Mouse (Mus musculus) stomach, embryonic 15.5 days (tissue): ENCODE measurements around the gene Macrod1. TPM values are rescaled to one million over a fixed set of nuclear protein-coding genes. Genes with fewer than 3 reads are reported as not detected.
"Not testable (repeated sequence)": the region's sequence is repeated elsewhere in the genome, so short reads cannot be mapped to it uniquely, and the experiment has no call there.

ENCODE experiments used
- ATAC-seq: fragments of 200-750 bp; cut with Nextera tagmentation; 2 replicates; pipeline ENCODE4 v1.8.0; 2017; ENCODE audit warnings: low read depth, moderate number of reproducible peaks, moderate TSS enrichment; ENCODE audit not compliant: insufficient read depth, low FRiP score
- H3K27ac ChIP-seq: fragments of 300-500 bp; sonication (generic); 2 replicates; pipeline ENCODE4 v1.5.1; 2015; ENCODE audit warnings: mild to moderate bottlenecking, inconsistent platforms
- H3K27me3 ChIP-seq: fragments of 300-500 bp; sonication (generic); replicated peaks from 2 replicates; pipeline ENCODE4 v1.6.1; 2015; ENCODE audit warnings: inconsistent platforms
- H3K36me3 ChIP-seq: fragments of 300-500 bp; sonication (generic); 2 replicates; pipeline ENCODE4 v1.6.1; 2015; ENCODE audit warnings: inconsistent platforms
- H3K4me1 ChIP-seq: fragments of 300-500 bp; sonication (generic); 2 replicates; pipeline ENCODE4 v1.6.1; 2015; ENCODE audit warnings: inconsistent platforms
- H3K4me2 ChIP-seq: fragments of 300-500 bp; sonication (generic); 2 replicates; pipeline ENCODE4 v1.6.1; 2015; ENCODE audit warnings: mild to moderate bottlenecking, inconsistent platforms
- H3K4me3 ChIP-seq: fragments of 300-500 bp; sonication (generic); replicated peaks from 2 replicates; pipeline ENCODE4 v1.5.1; 2015; ENCODE audit warnings: inconsistent platforms
- H3K9ac ChIP-seq: fragments of 300-500 bp; sonication (generic); 2 replicates; pipeline ENCODE4 v1.6.1; 2015; ENCODE audit warnings: inconsistent platforms
- H3K9me3 ChIP-seq: fragments of 300-500 bp; sonication (generic); 2 replicates; pipeline ENCODE4 v1.6.1; 2016; ENCODE audit warnings: inconsistent platforms
- WGBS: fragments of 180-500 bp; shearing (Covaris S2); methylation state at CpG from one replicate; pipeline ENCODE4 v1.1.7; 2015; 5-methylcytosine and 5-hydroxymethylcytosine counted together
- polyA plus RNA-seq: library from polyadenylated mRNA; unstranded; fragments of >200 nt; fragmentation: Nextera tagmentation; extraction: Ambion mirVana; gene quantifications from 2 replicates; pipeline ENCODE4 v1.2.1, GENCODE M21; 2015

Macrod1 gene
- polyA plus RNA-seq, 1 experiment from 2014 or later: 13.3 TPM

DNA sequence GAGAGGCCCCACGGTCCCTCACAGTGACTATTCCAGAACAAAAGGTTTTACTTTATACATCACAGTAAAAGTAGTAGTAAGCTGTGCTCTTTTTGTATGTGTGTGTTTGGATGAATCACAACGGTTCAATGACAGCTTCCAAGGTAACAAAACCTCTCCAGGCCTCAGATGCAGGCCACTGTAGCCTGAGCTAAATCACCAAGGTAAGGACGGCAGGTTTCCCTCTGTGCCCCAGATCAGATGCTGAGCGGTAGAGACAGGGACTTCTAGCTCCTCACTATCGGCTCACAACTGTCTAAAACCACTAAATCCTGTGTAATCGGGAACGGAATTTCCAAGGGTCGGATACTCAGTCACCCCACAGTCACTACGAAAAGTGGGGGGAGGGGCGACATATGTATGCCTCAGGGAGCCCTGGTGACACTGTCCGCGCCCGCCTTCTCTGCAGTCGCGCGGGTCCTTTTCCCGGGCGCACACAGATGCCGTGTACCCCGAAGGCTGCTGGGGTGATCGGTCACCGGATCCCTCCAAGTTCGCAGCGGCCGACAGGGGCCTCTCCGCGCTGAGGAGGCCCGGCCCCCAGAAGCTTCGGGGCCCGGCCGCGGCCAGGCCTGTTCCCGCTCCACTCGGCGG is 17.4 kb upstream of the Macrod1 start:
- peaks cover 16% of the 10 kb centered on the region for H3K4me1 ChIP-seq
- 1% methylated on average over 35 of the region's 35 CpGs for WGBS
- H3K36me3 ChIP-seq: peaks cover 8% of the 10 kb centered on the region
- H3K27me3 ChIP-seq: no peaks in the 10 kb centered on the region
- H3K4me3 ChIP-seq: peak overlapping the region; percentile 84
- H3K9me3 ChIP-seq: no peaks in the 10 kb centered on the region
- peak; percentile 1; the same call in 1 of the 2 replicates for ATAC-seq
- H3K27ac ChIP-seq: peak overlapping the region; percentile 84
- peak overlapping the region; percentile 62 for H3K4me2 ChIP-seq
- peak overlapping the region; percentile 94 for H3K9ac ChIP-seq

DNA sequence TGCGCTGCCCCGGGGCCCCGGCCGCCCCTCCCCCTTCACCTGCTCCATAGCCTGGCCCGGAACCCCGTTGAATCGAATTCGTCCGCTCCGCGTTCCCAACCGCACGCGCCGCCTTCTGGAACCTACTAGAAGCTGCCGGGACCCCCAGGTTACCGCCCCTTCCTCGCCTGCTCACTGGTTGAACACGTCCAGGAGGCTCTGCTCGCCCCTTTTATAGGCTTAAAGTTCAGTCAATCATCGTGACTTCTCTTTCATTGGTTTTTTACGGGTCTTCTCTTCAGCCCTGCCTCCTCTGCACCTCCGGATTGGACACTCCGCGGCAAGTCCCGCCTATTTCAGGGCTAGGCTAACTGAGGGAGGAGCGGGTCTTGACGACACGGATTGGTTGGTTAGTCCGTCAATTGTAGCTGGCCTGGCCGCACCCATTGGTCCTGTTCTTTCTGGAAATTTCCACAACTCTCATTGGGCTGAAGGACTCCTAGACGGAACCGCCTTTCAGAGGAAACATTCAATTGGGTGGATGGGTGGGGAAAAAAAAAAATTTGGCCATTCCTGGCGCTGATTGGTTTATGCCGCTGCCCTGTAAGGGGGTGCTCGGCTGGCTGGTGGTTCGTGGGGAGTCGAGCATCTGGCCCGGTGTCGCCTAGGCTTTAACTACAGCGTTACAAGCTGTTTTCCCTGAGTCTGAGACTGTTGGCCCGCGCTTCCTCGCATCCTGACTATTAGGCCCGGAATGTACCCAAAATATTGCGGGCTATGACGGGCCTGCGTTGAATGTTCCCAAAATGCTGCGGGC is 16.6 kb upstream of the Macrod1 start, which contains the start of gene Stip1:
Stip1 (minus strand) TSS at position 127 of the 796 bp plus-strand sequence.
- H3K4me2 ChIP-seq: peak within 1 kb of the TSS; percentile 88
- H3K4me3 ChIP-seq: peak within 1 kb of the TSS; percentile 84
- peaks cover 16% of the 10 kb centered on the region for H3K4me1 ChIP-seq
- peak within 1 kb of the TSS; percentile 94 for H3K9ac ChIP-seq
- ATAC-seq: peak; percentile 99
- peaks cover 4% of the 10 kb centered on the region; the same call in 1 of the 2 replicates for H3K36me3 ChIP-seq
- under 1% methylated on average over 49 of the region's 49 CpGs for WGBS
- no peaks in the 10 kb centered on the region for H3K9me3 ChIP-seq
- peak within 1 kb of the TSS; percentile 96 for H3K27ac ChIP-seq
- no peaks in the 10 kb centered on the region for H3K27me3 ChIP-seq

DNA sequence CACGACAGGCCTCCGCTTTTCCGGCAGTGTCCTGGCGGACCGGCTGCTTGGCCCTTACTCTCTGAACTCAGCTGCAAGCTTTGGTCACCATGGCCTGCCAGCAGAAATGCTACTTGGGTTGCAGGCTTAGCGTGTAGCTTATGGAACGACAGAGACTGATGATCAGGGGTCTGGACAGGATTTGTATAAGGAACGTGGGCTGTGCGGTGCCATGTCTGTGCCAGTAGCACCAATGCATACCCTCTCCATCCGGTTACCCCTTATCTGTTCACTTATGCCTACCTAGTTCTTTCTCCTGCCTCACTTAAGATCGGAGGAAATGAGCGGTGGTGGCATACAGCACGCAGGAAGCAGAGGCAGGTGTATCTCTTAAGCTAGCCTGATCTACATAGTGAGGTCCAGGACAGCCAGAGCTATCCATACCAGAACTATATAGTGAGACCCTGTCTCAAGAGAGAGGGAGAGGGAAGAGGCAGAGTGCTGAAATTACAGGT is 15.9 kb upstream of the Macrod1 start:
- Histone ChIP-seq H3K9me3 (no peaks in the 10 kb centered on the region), H3K36me3 (no peaks in the 10 kb centered on the region), H3K4me2 (peak overlapping the region; percentile 88), H3K9ac (peak overlapping the region; percentile 81), H3K27ac (peak overlapping the region; percentile 96), H3K4me3 (peak overlapping the region; percentile 57), H3K4me1 (peaks cover 16% of the 10 kb centered on the region), H3K27me3 (no peaks in the 10 kb centered on the region)
- 13% methylated on average over 13 of the region's 13 CpGs for WGBS
- ATAC-seq: no peak

DNA sequence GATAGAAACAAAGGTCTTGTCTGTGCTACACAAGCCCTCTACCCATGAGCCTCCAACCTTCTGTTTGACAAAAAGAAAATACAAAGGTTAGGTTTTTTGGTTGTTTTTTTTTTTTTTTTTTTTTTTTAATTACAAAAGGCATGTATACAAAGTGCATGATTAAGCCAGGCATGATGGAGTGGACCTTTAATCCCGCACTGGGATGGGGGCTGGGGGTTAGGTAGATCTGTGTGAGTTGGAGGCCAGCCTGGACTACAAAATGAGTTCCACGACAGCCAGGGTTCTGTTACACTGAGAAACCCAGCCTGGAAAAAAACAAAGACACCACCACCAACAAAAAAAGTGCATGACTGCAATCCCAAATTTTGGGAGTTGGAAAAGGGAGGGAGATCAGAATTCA is 15.4 kb upstream of the Macrod1 start:
- Histone ChIP-seq H3K4me3 (peak overlapping the region; percentile 57), H3K4me1 (peaks cover 16% of the 10 kb centered on the region), H3K27me3 (no peaks in the 10 kb centered on the region), H3K4me2 (peak overlapping the region; percentile 88), H3K9me3 (no peaks in the 10 kb centered on the region), H3K27ac (peak overlapping the region; percentile 96), H3K9ac (no peak overlapping the region), H3K36me3 (no peaks in the 10 kb centered on the region)
- 93% methylated on average over 2 of the region's 2 CpGs for WGBS
- no peak for ATAC-seq

DNA sequence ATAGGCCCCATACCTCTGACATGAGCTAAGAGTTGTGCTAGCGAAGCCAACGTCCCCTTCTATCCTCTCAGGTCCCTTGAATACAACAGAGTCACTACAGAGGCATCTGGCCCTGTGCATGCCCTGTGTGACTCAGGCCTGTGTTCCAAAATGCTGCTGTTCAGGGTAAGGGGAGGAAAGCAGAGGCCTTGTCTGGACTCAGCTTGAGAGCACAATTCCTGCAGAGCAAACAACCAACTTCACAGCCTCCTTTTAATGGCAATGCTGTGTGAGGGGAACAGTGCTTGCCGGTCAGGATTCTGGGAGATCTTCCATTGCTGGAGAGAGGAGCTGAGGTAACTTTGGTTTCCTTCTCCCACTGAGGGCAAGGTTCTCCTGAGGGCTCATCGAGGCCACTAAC is 12.3 kb upstream of the Macrod1 start:
- WGBS: 65% methylated on average over 4 of the region's 4 CpGs
- Histone ChIP-seq H3K4me1 (no peaks in the 10 kb centered on the region), H3K4me3 (no peak overlapping the region), H3K9me3 (no peaks in the 10 kb centered on the region), H3K27me3 (no peaks in the 10 kb centered on the region), H3K27ac (no peak overlapping the region), H3K9ac (no peak overlapping the region), H3K4me2 (no peak overlapping the region), H3K36me3 (no peaks in the 10 kb centered on the region)
- ATAC-seq: no peak

DNA sequence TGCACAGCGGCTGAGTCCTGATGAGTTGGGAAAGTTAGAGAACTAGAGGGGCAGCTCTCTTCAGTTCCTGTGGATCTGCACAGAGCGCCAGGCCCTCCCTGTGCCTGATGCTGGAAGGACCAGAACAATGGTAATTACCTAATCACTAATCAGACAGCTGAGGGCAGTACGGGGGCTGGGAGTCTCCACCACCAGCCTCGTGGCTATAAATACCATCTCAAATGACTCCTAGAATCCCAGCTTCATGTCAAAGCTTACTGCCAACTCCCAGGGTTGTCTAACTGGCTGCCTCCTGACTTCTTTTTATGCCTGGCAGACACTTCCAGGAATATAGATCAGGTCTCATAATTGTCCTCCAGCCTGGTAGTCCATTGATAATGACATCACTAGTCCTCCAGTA is 11.9 kb upstream of the Macrod1 start:
- no peaks in the 10 kb centered on the region for H3K9me3 ChIP-seq
- H3K4me1 ChIP-seq: no peaks in the 10 kb centered on the region
- H3K9ac ChIP-seq: no peak overlapping the region
- no peak overlapping the region for H3K4me2 ChIP-seq
- no peak overlapping the region for H3K4me3 ChIP-seq
- no peaks in the 10 kb centered on the region for H3K27me3 ChIP-seq
- no peaks in the 10 kb centered on the region for H3K36me3 ChIP-seq
- no peak for ATAC-seq
- 43% methylated on average over 4 of the region's 4 CpGs for WGBS
- H3K27ac ChIP-seq: no peak overlapping the region

DNA sequence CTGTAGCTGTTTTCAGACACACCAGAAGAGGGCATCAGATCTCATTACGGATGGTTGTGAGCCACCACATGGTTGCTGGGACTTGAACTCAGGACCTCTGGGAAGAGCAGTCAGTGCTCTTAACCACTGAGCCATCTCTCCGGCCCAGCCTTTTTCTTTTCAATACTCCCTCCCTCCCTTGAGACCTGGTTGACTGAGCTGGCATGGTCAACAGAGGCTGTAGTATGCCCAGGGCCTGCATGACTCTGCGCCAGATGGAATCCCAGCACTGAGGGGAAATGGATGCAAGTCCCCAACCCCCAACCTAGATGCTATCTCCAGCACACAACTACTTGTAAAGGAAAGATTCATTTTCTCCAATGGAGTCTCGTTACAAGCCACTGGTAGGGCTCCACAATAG is 3.2 kb upstream of the Macrod1 start:
- not testable (repeated sequence) for H3K9me3 ChIP-seq, H3K9ac ChIP-seq, H3K27me3 ChIP-seq, H3K4me2 ChIP-seq, H3K4me3 ChIP-seq, ATAC-seq, H3K36me3 ChIP-seq, H3K27ac ChIP-seq
- WGBS: 90% methylated on average over 4 of the region's 4 CpGs
- H3K4me1 ChIP-seq: peaks cover 26% of the 10 kb centered on the region

DNA sequence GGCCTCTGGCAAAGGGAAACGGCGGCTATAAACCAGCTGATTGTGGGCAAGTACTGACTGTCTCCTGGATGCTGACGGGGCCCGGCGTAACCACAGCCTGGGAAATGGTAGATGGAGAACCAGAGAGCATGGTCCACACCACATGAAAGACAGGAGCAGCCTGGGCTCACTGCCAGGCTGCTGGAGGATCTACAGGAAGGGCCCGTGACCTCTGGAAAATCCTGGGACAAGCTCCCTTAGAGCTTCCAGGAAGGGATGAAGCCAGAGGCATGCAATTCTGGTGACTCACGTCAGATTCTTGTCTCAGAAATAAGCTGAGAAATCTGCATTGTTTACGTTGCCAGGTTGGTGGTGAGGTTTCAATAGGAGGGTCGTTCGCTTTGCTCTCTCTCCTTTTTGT is 1.8 kb upstream of the Macrod1 start:
- H3K4me3 ChIP-seq: no peak overlapping the region
- no peaks in the 10 kb centered on the region for H3K9me3 ChIP-seq
- H3K27me3 ChIP-seq: no peaks in the 10 kb centered on the region
- no peak overlapping the region for H3K27ac ChIP-seq
- no peak for ATAC-seq
- no peak overlapping the region for H3K4me2 ChIP-seq
- peaks cover 27% of the 10 kb centered on the region for H3K4me1 ChIP-seq
- no peak overlapping the region for H3K9ac ChIP-seq
- 53% methylated on average over 10 of the region's 10 CpGs for WGBS
- no peaks in the 10 kb centered on the region for H3K36me3 ChIP-seq

DNA sequence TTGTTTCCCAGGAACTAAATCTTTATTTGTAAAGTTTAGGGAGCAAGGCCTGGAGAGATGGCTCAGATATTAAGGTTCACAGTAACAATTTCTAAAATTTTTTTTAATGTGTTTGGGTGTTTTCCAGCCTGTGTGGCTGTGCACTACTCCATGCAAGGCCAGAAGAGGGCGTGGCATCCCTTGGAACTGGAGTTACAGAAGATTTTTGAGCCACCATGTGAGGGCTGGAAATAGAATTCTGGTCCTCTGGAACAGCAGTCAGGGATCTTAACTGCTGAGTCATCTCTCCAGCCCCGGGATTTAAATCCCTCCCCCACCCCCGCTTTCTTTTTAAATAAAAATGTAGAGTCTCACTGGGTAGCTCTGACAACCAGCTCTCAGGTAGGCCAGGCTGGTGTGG is 1.4 kb upstream of the Macrod1 start:
- no peak for ATAC-seq
- no peak overlapping the region for H3K9ac ChIP-seq
- WGBS: 34% methylated on average over 3 of the region's 3 CpGs
- peaks cover 27% of the 10 kb centered on the region for H3K4me1 ChIP-seq
- no peak overlapping the region for H3K4me2 ChIP-seq
- no peaks in the 10 kb centered on the region for H3K9me3 ChIP-seq
- no peak overlapping the region for H3K4me3 ChIP-seq
- no peaks in the 10 kb centered on the region for H3K36me3 ChIP-seq
- H3K27ac ChIP-seq: no peak overlapping the region
- no peaks in the 10 kb centered on the region for H3K27me3 ChIP-seq

DNA sequence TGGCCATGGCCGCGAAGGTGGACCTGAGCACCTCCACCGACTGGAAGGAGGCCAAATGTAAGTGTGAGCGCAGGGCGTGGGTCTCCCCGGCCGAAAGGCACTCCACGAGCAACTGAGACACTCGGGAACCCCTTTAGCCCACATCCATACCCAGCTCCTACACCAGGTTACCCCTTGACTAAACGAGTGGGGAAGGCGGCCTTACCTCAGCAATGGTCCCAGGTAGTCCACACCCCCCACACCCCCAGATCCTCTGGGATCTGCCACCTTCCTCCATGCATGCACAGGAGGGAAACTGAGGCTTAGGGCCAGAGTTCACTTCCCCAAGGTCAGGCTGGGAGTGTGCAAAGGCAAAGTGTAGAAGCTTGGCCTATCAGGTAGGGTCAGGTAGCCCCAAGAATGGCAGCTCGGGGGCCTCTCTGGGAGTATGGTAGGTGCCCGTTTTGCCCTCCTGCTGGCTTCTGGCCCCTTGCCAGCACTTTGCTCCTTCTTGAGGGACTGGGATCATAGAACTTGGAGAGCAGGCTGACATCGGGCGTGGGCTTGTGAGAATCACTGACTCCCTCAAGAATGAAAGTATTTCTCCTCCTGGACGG is 614 bp downstream of the Macrod1 start:
- Histone ChIP-seq H3K36me3 (no peaks in the 10 kb centered on the region), H3K9me3 (no peaks in the 10 kb centered on the region), H3K27ac (peak overlapping the region; percentile 76), H3K9ac (peak overlapping the region; percentile 50), H3K27me3 (no peaks in the 10 kb centered on the region), H3K4me3 (peak overlapping the region; percentile 71), H3K4me1 (peaks cover 27% of the 10 kb centered on the region), H3K4me2 (peak overlapping the region; percentile 100)
- peak; percentile 12 for ATAC-seq
- whole genome bisulfite sequencing: 3% methylated on average over 14 of the region's 16 CpGs

DNA sequence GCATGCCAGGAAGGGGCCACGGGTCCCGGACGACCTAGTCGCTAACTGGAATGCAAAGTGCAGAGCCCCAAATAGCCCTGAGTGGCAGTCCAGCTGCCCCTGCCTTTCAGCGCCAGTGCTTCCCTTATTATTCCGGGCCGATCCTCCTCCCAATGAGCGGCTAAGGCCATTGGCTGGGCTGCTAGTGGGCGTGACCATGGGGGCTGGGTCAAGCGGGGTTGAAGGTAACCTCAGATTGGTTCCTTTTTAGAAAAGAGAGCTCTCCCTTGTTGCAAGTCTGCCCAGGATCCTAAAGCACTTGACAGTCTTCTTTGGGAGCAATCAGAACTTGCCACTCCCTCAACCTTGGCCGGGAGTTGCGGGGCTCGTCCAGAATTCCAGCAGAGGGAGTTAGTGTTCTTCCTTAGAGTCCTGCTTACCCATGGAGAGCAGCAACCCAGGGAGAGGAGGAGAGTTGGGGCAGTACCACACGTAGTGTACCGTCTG is 1.2 kb downstream of the Macrod1 start:
- peak; percentile 84 for ATAC-seq
- 1% methylated on average over 15 of the region's 15 CpGs for WGBS
- Histone ChIP-seq H3K4me2 (peak overlapping the region; percentile 100), H3K9ac (no peak overlapping the region), H3K36me3 (no peaks in the 10 kb centered on the region), H3K27me3 (no peaks in the 10 kb centered on the region), H3K4me1 (peaks cover 27% of the 10 kb centered on the region), H3K27ac (peak overlapping the region; percentile 76), H3K4me3 (peak overlapping the region; percentile 71), H3K9me3 (no peaks in the 10 kb centered on the region)

DNA sequence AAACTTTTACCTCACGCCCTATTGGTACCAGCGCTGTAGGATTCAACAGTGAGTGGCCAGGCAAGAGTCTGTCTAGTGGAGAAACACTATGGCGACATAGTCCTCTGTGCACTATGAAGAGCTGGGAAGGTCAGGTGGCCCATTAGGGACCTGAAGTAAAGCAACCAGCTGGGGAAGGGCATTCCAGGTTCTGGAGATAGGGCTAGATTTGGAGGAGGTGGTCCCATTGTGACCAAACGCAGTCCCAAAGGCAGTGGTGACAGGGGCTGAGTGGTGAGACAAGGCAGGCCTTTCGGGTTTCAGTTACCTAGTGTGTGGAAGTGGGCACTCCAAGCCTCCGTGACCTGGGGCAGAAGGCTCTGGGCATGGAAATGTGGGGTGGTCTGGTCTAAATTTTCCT is 1.9 kb downstream of the Macrod1 start:
- Histone ChIP-seq H3K27me3 (no peaks in the 10 kb centered on the region), H3K4me3 (no peak overlapping the region), H3K9ac (no peak overlapping the region), H3K4me2 (peak overlapping the region; percentile 100), H3K4me1 (peaks cover 27% of the 10 kb centered on the region), H3K9me3 (no peaks in the 10 kb centered on the region), H3K36me3 (no peaks in the 10 kb centered on the region), H3K27ac (no peak overlapping the region)
- WGBS: 71% methylated on average over 6 of the region's 6 CpGs
- ATAC-seq: no peak
